Mouse (Mus musculus) hindbrain, embryonic 15.5 days (tissue): ENCODE results near the gene Zdhhc1. TPM values are rescaled to one million over a fixed set of nuclear protein-coding genes. Genes with fewer than 3 reads are reported as not detected.

Source experiments
- ATAC-seq: fragments of 200-750 bp; cut with Nextera tagmentation; 2 replicates; pipeline ENCODE4 v1.8.0; 2017; ENCODE audit warnings: low read depth, moderate number of reproducible peaks, moderate TSS enrichment; ENCODE audit not compliant: low FRiP score
- H3K27ac ChIP-seq: fragments of 300-500 bp; sonication (generic); replicated peaks from 2 replicates; pipeline ENCODE4 v1.5.1; 2015; ENCODE audit warnings: mild to moderate bottlenecking, inconsistent platforms
- H3K27me3 ChIP-seq: fragments of 300-500 bp; sonication (generic); 2 replicates; pipeline ENCODE4 v1.6.1; 2015; ENCODE audit warnings: control low read depth, inconsistent platforms
- H3K36me3 ChIP-seq: fragments of 300-500 bp; sonication (generic); 2 replicates; pipeline ENCODE4 v1.6.1; 2015; ENCODE audit warnings: control low read depth, inconsistent platforms
- H3K4me1 ChIP-seq: fragments of 300-500 bp; sonication (generic); replicated peaks from 2 replicates; pipeline ENCODE4 v1.6.1; 2015; ENCODE audit warnings: control low read depth, inconsistent platforms
- H3K4me2 ChIP-seq: fragments of 300-500 bp; sonication (generic); 2 replicates; pipeline ENCODE4 v1.6.1; 2015; ENCODE audit warnings: moderate library complexity, mild to moderate bottlenecking, inconsistent platforms
- H3K4me3 ChIP-seq: fragments of 300-500 bp; sonication (generic); 2 replicates; pipeline ENCODE4 v1.5.1; 2015; ENCODE audit warnings: mild to moderate bottlenecking, inconsistent platforms
- H3K9ac ChIP-seq: fragments of 300-500 bp; sonication (generic); 2 replicates; pipeline ENCODE4 v1.6.1; 2015; ENCODE audit warnings: inconsistent platforms
- H3K9me3 ChIP-seq: fragments of 300-500 bp; sonication (generic); 2 replicates; pipeline ENCODE4 v1.6.1; 2016; ENCODE audit warnings: control low read depth, inconsistent platforms
- WGBS: fragments of 180-500 bp; shearing (Covaris S2); methylation state at CpG from one replicate; pipeline ENCODE4 v1.1.7; 2015; 5-methylcytosine and 5-hydroxymethylcytosine counted together
- polyA plus RNA-seq: library from polyadenylated mRNA; unstranded; fragments of >200 nt; fragmentation: Nextera tagmentation; extraction: Ambion mirVana; gene quantifications from 2 replicates; pipeline ENCODE4 v1.2.1, GENCODE M21; 2015

Zdhhc1 gene
- polyA plus RNA-seq, result 39.8 and 41.9 TPM in 2 replicates

- Histone ChIP-seq H3K4me1 (peaks cover 25% of the 10 kb centered on the region), H3K4me2 (peak within 1 kb of the TSS; percentile 85), H3K36me3 (no peaks in the 10 kb centered on the region), H3K4me3 (peak within 1 kb of the TSS; percentile 67), H3K9ac (peak within 1 kb of the TSS; percentile 82), H3K27ac (peak within 1 kb of the TSS; percentile 82), H3K27me3 (no peaks in the 10 kb centered on the region), H3K9me3 (no peaks in the 10 kb centered on the region)
- ATAC-seq, result peak; percentile 91
- under 1% methylated on average over 64 of the region's 68 CpGs for WGBS
Observed at GRCm38 (mm10) chr8:105496439-105497180, at the start of gene Zdhhc1. Zdhhc1 (minus strand) TSS chr8:105496902.

DNA sequence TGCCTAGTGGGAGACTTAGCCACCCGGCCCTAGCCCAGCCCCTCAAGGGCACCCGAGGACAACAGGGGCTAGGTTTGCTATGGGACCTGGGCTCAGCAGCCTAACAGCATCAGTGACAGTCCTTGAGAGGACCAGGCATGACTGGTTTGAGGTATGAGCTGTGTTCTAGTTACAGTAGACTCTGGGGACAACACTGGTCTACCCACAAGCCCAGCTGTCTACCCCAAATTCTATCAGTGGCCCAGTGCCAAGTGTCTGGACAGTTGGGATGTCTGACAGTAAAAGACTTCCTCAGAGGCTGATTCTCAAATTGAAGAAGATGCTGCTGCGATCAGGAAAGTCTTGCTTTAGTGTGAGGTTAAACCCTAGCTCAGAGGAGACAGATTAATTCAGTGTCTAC is 48.5 kb upstream of the Zdhhc1 start:
- Histone ChIP-seq H3K36me3 (peaks cover 8% of the 10 kb centered on the region; the same call in 1 of the 2 replicates), H3K4me3 (no peak overlapping the region), H3K4me2 (no peak overlapping the region), H3K27ac (peak overlapping the region; percentile 19; the same call in 1 of the 2 replicates), H3K9ac (no peak overlapping the region), H3K9me3 (no peaks in the 10 kb centered on the region), H3K27me3 (no peaks in the 10 kb centered on the region), H3K4me1 (peaks cover 16% of the 10 kb centered on the region)
- ATAC-seq, result no peak
- 81% methylated on average over 3 of the region's 3 CpGs for WGBS

GRCm38 (mm10) chr8:105544544-105545205 is 48.0 kb upstream of the Zdhhc1 start:
- WGBS, result 56% methylated on average over 7 of the region's 7 CpGs
- ATAC-seq, result no peak
- Histone ChIP-seq H3K4me2 (no peak overlapping the region), H3K9ac (no peak overlapping the region), H3K4me3 (no peak overlapping the region), H3K4me1 (peaks cover 16% of the 10 kb centered on the region), H3K27me3 (no peaks in the 10 kb centered on the region), H3K36me3 (peaks cover 8% of the 10 kb centered on the region; the same call in 1 of the 2 replicates), H3K27ac (peak overlapping the region; percentile 46; the same call in 1 of the 2 replicates), H3K9me3 (no peaks in the 10 kb centered on the region)

- Histone ChIP-seq H3K9ac (no peak overlapping the region), H3K27me3 (no peaks in the 10 kb centered on the region), H3K36me3 (peaks cover 14% of the 10 kb centered on the region), H3K27ac (0 out of 2 replicates have a peak overlapping the region, but pooled peaks have one; percentile 28), H3K4me1 (peaks cover 16% of the 10 kb centered on the region), H3K4me2 (no peak overlapping the region), H3K4me3 (no peak overlapping the region), H3K9me3 (no peaks in the 10 kb centered on the region)
- ATAC-seq, result no peak
- WGBS, result 46% methylated on average over 1 of the region's 1 CpGs
Observed at GRCm38 (mm10) chr8:105543703-105544102, 47.0 kb upstream of the Zdhhc1 start.

DNA sequence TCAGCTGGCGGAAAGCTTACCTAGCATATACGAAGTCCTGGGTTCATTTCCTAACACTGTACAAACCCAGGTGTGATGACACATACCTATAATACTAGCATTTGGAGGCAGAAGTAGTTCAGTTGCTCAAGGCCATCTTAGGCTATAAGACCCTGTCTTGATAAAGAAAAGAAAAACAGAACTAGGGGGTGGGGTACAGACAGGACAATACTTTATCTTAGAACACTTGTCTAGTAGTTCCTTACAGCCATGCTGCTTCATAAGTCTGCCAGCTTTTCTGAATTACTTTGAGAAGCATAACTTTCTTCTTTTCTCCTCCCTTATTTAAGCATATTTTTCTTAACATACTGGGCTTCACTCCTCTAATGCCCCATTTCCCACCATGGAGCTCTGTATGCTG is 46.1 kb upstream of the Zdhhc1 start:
- ATAC-seq, result no peak
- 96% methylated on average over 2 of the region's 2 CpGs for WGBS

GRCm38 (mm10) chr8:105542032-105542656 is 45.4 kb upstream of the Zdhhc1 start:
- Histone ChIP-seq H3K9me3 (no peaks in the 10 kb centered on the region), H3K36me3 (peaks cover 28% of the 10 kb centered on the region), H3K4me2 (no peak overlapping the region), H3K4me1 (peaks cover 16% of the 10 kb centered on the region), H3K9ac (no peak overlapping the region), H3K27me3 (no peaks in the 10 kb centered on the region), H3K27ac (no peak overlapping the region), H3K4me3 (no peak overlapping the region)
- no peak for ATAC-seq
- 89% methylated on average over 3 of the region's 3 CpGs for WGBS

More for the DNA sequence above, 46.1 kb upstream of the Zdhhc1 start:
- H3K27me3 ChIP-seq, result no peaks in the 10 kb centered on the region
- no peak overlapping the region for H3K4me3 ChIP-seq
- no peak overlapping the region for H3K4me2 ChIP-seq
- H3K9me3 ChIP-seq, result no peaks in the 10 kb centered on the region
- H3K4me1 ChIP-seq, result peaks cover 16% of the 10 kb centered on the region
- H3K27ac ChIP-seq, result no peak overlapping the region
- no peak overlapping the region for H3K9ac ChIP-seq
- peaks cover 22% of the 10 kb centered on the region for H3K36me3 ChIP-seq

- ATAC-seq, result no peak
- 86% methylated on average over 4 of the region's 4 CpGs for WGBS
- peaks cover 43% of the 10 kb centered on the region for H3K36me3 ChIP-seq
Observed at GRCm38 (mm10) chr8:105538940-105539339, 42.2 kb upstream of the Zdhhc1 start.

DNA sequence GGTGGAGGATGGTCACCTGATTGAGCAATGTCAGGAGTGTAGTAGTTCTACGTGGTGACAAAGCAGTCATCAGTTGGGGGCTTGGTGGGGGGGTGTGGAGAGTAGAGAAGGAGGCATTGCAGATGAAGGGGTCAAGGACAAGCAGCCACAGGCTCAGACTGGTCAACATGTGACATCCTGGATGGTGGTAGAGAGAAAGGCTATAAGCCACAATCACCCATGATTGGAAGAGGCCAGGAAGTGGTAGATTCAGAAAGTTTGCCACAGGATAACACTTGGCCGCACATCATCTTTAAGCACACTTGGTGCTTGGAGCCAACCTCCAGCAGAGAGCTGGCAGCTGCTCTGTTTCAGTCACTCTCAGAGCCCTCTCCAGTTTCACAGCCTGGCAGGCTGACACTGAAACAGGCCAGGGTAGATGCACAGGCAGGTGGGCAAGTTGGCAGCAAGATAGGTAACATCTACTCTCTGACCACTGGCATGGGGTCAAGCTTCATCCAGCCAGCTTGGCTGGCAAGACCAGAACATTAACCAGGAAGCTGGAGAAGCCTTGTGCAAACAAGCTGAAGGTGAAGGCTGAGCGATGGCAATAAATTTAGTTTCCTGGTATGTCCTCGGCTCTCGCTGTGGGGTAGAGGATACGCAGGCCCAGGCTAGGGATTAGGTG is 40.4 kb upstream of the Zdhhc1 start:
- Histone ChIP-seq H3K9ac (no peak overlapping the region), H3K4me2 (no peak overlapping the region), H3K4me1 (peaks cover 6% of the 10 kb centered on the region; the same call in 1 of the 2 replicates), H3K27ac (no peak overlapping the region), H3K27me3 (no peaks in the 10 kb centered on the region), H3K36me3 (peaks cover 43% of the 10 kb centered on the region), H3K4me3 (no peak overlapping the region), H3K9me3 (no peaks in the 10 kb centered on the region)
- ATAC-seq, result no peak
- 85% methylated on average over 6 of the region's 6 CpGs for WGBS

More at GRCm38 (mm10) chr8:105538940-105539339, 42.2 kb upstream of the Zdhhc1 start:
- H3K9ac ChIP-seq, result no peak overlapping the region
- H3K4me2 ChIP-seq, result no peak overlapping the region
- H3K27ac ChIP-seq, result no peak overlapping the region
- H3K4me1 ChIP-seq, result no peaks in the 10 kb centered on the region
- no peaks in the 10 kb centered on the region for H3K9me3 ChIP-seq
- no peaks in the 10 kb centered on the region for H3K27me3 ChIP-seq
- no peak overlapping the region for H3K4me3 ChIP-seq

DNA sequence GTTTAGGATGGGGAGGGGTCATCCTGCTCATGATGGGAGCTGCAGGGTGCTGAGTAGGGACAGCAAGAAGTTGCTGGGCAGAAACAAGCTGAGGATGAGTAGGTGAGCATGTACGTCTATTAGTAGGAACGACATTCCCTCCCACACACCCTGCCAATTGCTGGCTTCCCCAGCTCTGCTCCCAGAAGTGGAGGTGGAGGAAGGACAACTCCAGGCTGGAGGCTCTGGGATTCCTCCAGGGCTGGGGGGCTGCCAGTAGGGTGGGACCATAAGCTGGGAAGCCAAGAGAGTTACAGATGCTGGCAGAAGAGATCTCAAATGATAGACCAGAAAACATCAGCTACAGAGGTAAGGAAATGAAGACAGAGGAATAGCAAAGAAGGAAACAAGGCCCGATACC is 39.8 kb upstream of the Zdhhc1 start:
- Histone ChIP-seq H3K4me3 (no peak overlapping the region), H3K27me3 (no peaks in the 10 kb centered on the region), H3K4me2 (no peak overlapping the region), H3K9ac (no peak overlapping the region), H3K4me1 (peaks cover 6% of the 10 kb centered on the region; the same call in 1 of the 2 replicates), H3K9me3 (no peaks in the 10 kb centered on the region), H3K36me3 (peaks cover 38% of the 10 kb centered on the region), H3K27ac (no peak overlapping the region)
- no peak for ATAC-seq
- 93% methylated on average over 3 of the region's 3 CpGs for WGBS

- Histone ChIP-seq H3K9ac (no peak overlapping the region), H3K36me3 (peaks cover 34% of the 10 kb centered on the region), H3K27ac (0 out of 2 replicates have a peak overlapping the region, but pooled peaks have one; percentile 13), H3K9me3 (no peaks in the 10 kb centered on the region), H3K4me1 (peaks cover 6% of the 10 kb centered on the region; the same call in 1 of the 2 replicates), H3K4me2 (no peak overlapping the region), H3K27me3 (no peaks in the 10 kb centered on the region), H3K4me3 (no peak overlapping the region)
- WGBS, result 5% methylated on average over 1 of the region's 1 CpGs
- ATAC-seq, result peak; percentile 68; the same call in 1 of the 2 replicates
Observed at GRCm38 (mm10) chr8:105533892-105534329, 37.2 kb upstream of the Zdhhc1 start.

- 54% methylated on average over 2 of the region's 2 CpGs for WGBS
- H3K27ac ChIP-seq, result 0 out of 2 replicates have a peak overlapping the region, but pooled peaks have one; percentile 13
- peak; percentile 50; the same call in 1 of the 2 replicates for ATAC-seq
- no peaks in the 10 kb centered on the region for H3K27me3 ChIP-seq
- H3K9ac ChIP-seq, result no peak overlapping the region
- no peak overlapping the region for H3K4me3 ChIP-seq
- H3K4me1 ChIP-seq, result peaks cover 6% of the 10 kb centered on the region; the same call in 1 of the 2 replicates
- H3K9me3 ChIP-seq, result no peaks in the 10 kb centered on the region
- no peak overlapping the region for H3K4me2 ChIP-seq
- peaks cover 33% of the 10 kb centered on the region for H3K36me3 ChIP-seq
Observed at GRCm38 (mm10) chr8:105533439-105533838, 36.7 kb upstream of the Zdhhc1 start.
